Mouse (Mus musculus) thymus, adult 18-20 months (tissue): Measurements from ENCODE around the gene Psg27.
"Not testable (repeated sequence)": the region's sequence is repeated elsewhere in the genome, so short reads cannot be mapped to it uniquely, and the experiment has no call there.

Experiments
- DNase-seq, 2 experiments: peaks; one replicate each; pipeline ENCODE4 v3.0.0; 2022; ENCODE audit warnings: mixed read lengths in 2 of 2

Gene Psg27

GRCm38 (mm10) chr7:18567205-18567604, at the start of gene Psg27:
Gene Psg27, minus strand, starts transcription at chr7:18567305.
- no peak for DNase-seq

GRCm38 (mm10) chr7:18616401-18616800, 49.3 kb upstream of the Psg27 start, which contains the start of gene Psg23:
Gene Psg23, minus strand, starts transcription at chr7:18616501.
- DNase-seq = not testable (repeated sequence)

GRCm38 (mm10) chr7:18559850-18560249, 7.3 kb downstream of the Psg27 start:
- no peak for DNase-seq

- not testable (repeated sequence) for DNase-seq
These were observed 11.4 kb downstream of the Psg27 start for GRCm38 (mm10) chr7:18555751-18556150.

- no peak for DNase-seq
These were observed 33.7 kb downstream of the Psg27 start for GRCm38 (mm10) chr7:18533420-18533819.

GRCm38 (mm10) chr7:18532169-18532568, 34.9 kb downstream of the Psg27 start, which contains the start of gene Psg25:
Gene Psg25, minus strand, starts transcription at chr7:18532269.
- no peak for DNase-seq

- DNase-seq = no peak
These were observed 42.4 kb downstream of the Psg27 start for GRCm38 (mm10) chr7:18524668-18525067.

- not testable (repeated sequence) for DNase-seq
These were observed 54.3 kb downstream of the Psg27 start for GRCm38 (mm10) chr7:18512848-18513247.

GRCm38 (mm10) chr7:18512417-18512816, 54.7 kb downstream of the Psg27 start:
- DNase-seq = not testable (repeated sequence)

- DNase-seq = no peak
These were observed 55.6 kb downstream of the Psg27 start for GRCm38 (mm10) chr7:18511479-18511878.
